Mouse (Mus musculus) adrenal gland, adult 2 months (tissue): Measurements from ENCODE around the gene 4930572O03Rik. TPM values are rescaled to one million over a fixed set of nuclear protein-coding genes. Genes with fewer than 3 reads are reported as not detected.
A peak's percentile ranks its signal among the peaks of the same experiment; 100 is the strongest.
"Not testable (repeated sequence)": the region's sequence is repeated elsewhere in the genome, so short reads cannot be mapped to it uniquely, and the experiment has no call there.

Experiments
- DNase-seq: peaks from one replicate; pipeline ENCODE4 v3.0.0; 2021
- long read RNA-seq: library from polyadenylated mRNA; stranded (forward); transcript quantifications from one replicate; pipeline ENCODE4 v2.0.0, GENCODE M21; 2021
- polyA plus RNA-seq: library from polyadenylated mRNA; depleted of rRNA; stranded (reverse); fragments of >200 nt; gene quantifications from 2 replicates; pipeline ENCODE4 v1.2.3, GENCODE M21; 2012; rRNA removed
- total RNA-seq, 2 experiments: library from RNA; stranded (reverse); gene quantifications; 2 replicates each; pipeline ENCODE4 v1.2.3; 2021

4930572O03Rik gene
- total RNA-seq = not detected
- not detected in 2 replicates for polyA plus RNA-seq
- long read RNA-seq = 0 reads

- DNase-seq = not testable (repeated sequence)
These were observed at the start of gene 4930572O03Rik for GRCm38 (mm10) chr5:15656959-15657358. 4930572O03Rik (minus strand) TSS chr5:15657059.

GRCm38 (mm10) chr5:15702891-15703290, 46.0 kb upstream of the 4930572O03Rik start:
- DNase-seq = not testable (repeated sequence)

- not testable (repeated sequence) for DNase-seq
These were observed 40.9 kb upstream of the 4930572O03Rik start for GRCm38 (mm10) chr5:15697719-15698118.

DNA sequence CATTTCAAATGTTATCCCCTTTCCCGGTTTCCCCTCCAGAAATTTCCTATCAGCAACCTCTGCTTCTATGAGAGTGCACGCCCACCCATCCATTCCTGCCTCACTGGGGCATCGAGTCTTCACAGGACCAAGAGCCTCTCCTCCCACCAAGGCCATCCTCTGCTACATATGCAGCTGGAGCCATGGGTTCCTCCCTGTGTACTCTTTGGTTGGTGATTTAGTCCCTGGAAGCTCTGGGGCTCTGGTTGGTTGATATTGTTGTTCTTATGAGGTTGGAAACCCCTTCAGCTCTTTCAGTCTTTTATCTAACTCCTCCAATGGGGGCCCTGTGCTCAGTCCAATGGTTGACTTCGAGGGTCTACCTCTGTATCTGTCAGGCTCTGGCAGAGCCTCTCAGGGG, 35.0 kb upstream of the 4930572O03Rik start:
- not testable (repeated sequence) for DNase-seq

DNA sequence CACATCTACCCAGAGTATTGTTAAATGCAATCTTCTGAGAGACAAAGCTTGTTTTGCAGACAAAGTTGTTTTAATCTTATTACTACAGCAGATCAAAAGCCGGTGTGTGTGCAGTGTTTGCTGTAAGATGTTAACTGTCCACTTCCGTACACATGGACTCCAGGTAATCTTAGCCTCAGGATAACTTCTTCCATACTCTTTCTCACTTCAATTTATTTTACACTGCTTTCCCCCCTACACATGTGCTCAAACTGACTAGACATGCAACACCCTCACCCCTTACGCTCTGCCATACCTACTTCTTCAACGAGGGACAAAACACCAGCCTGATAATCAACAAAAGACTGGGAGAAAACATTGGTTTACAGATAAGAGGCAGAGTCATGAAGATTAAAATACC, 34.0 kb upstream of the 4930572O03Rik start:
- not testable (repeated sequence) for DNase-seq

DNA sequence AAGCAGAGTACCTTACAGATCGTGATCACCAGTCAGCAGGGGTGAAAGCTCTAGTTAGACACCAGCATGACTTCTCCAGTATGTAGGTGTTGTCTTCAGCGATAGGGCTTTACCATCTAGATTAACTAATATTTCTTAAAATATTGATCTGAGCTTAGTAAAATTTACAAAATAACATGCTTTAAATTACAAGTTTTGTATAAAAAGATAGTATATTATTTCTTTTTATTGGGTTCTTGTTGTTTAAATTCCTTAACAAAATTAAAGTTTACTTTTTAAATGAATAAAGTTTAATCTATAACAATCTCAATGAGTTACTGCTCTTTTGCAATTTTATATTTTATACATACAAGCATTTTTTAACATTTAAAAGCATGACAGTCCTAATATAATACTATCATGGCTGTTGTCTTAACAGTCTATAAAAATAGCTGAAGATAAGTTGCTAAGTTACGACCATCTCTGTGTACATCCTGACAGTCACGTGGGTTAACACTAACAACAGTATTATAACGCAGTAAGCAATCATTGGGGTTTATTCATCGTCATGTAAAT, 32.9 kb upstream of the 4930572O03Rik start:
- not testable (repeated sequence) for DNase-seq

DNA sequence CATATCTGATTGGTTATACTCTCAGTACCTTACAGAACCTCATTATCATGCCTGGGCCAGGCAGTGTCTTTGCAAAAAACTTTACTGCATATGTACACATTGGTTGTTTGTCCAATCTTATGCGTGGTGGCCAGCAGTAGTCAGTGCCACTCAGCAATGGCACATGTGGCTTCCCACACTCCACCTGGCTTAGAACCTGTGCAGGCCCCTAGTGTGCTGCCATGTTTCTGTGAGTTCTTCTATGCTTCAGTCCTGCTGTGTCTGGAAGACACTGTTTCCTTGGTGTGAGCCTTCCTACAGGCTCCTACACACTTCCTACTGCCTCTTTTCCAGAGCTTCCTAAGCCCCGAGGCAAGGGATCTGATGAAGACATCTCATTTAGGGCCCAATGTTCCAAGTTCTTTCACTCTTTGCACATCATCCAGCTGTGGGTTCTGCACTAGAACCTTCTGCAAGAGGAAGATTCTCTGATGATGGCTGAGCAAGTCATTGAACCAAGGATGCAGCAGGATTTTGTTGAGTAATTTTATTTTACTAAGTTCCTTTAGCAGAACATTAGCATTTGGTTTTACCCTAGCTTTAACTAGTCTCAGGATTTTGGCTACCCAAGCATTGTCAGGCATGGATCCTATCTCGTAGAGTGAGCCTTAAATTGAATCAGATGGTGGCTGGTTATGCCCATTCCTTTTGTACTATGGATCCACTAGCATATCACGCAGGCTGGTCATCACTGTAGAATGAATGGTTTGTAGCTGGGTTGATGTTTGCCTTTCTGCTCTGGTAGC, 32.2 kb upstream of the 4930572O03Rik start:
- DNase-seq = not testable (repeated sequence)

GRCm38 (mm10) chr5:15681301-15682035, 24.6 kb upstream of the 4930572O03Rik start:
- DNase-seq = not testable (repeated sequence)

DNA sequence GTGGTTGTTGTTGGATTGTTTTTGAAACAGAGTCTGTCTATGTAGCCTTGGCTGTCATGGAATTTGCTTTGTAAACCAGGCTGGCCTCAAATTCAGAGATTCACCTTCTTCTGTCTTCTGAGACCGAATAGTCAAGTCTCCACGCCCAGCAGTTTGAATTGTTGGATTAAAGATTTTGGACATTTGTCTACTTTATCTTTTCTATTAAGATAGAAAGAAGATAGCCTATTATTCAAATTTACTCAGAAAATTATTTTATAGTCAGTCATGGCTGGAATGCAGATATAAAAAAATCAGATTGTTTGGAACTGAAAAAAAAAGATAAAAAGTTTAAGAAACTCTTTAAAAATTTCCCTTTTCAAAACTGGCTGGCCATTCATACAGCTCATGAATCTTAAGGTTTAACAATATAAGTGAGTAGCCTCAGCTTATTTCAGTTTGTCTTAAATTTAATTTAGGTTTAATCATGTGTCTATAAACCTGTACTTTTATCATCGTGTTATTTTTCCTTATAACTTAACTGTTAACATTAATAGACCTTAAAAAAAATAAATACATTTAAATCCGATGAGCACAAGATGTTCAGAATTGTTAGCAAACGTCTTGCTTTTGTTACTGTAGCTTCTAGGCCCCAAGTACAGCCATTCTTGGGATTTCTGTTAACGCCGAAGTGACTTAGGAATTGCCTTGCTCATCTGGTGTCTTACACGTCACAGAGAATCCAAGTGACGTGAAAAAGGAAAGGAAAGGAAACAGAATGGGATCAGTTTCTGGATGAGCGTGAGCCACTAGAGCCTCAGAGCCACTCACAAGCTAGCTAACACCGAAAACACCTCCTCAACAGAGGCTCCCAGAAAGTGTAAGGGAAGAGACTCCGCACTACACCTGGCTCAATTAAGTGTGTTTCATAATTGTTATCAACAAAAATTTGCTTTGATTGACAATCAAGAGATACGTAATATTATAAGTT, 23.4 kb upstream of the 4930572O03Rik start:
- DNase-seq = not testable (repeated sequence)

DNA sequence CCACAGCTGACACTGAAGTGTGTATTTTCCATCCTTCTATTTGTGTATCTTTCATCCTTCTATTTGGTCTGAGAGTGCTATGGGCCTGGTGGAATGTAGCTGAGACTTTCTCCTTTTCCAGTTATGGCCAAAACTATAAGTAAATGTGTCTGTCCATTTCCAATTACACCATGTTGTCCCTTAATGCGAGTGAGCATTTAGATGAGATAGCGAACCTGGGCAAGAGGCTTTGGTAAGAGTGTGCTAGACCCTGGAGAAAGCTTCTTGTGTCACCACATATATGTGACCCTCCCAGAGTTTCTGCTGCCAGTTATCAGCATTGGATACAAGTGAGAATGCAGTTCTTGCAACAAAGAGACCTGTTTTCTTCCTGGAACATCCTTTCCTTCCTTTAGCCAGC, 22.0 kb upstream of the 4930572O03Rik start:
- not testable (repeated sequence) for DNase-seq

- DNase-seq = not testable (repeated sequence)
These were observed 20.9 kb upstream of the 4930572O03Rik start for GRCm38 (mm10) chr5:15677750-15678149.

- not testable (repeated sequence) for DNase-seq
These were observed 17.8 kb upstream of the 4930572O03Rik start for GRCm38 (mm10) chr5:15674429-15675244.

GRCm38 (mm10) chr5:15673989-15674388, 17.1 kb upstream of the 4930572O03Rik start:
- DNase-seq = not testable (repeated sequence)

GRCm38 (mm10) chr5:15670789-15671188, 13.9 kb upstream of the 4930572O03Rik start:
- DNase-seq = not testable (repeated sequence)

DNA sequence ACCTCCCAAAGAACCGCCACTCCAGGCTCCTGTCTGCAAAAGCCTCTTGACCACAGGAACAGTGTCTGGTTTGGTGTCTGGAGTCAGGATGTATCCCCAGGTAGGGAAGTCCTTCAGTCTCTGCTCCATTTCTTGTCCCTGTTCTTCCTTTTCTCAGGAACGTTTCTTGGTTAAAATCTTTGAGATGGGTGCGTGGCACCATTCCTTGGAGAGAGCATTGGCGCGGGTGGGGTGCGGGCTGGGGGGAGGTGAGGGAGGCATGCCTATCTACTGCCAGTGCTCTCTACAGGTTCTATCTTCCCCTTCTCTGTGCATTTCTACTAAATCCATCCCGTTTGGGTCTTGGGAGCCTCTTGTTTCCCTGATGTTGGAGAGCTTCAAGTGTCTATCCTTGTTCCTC, 7.0 kb upstream of the 4930572O03Rik start:
- not testable (repeated sequence) for DNase-seq

GRCm38 (mm10) chr5:15652334-15652733, 4.5 kb downstream of the 4930572O03Rik start:
- DNase-seq = not testable (repeated sequence)

- not testable (repeated sequence) for DNase-seq
These were observed 11.2 kb downstream of the 4930572O03Rik start for GRCm38 (mm10) chr5:15645707-15646106.

- DNase-seq = not testable (repeated sequence)
These were observed 19.2 kb downstream of the 4930572O03Rik start for GRCm38 (mm10) chr5:15637637-15638036.

DNA sequence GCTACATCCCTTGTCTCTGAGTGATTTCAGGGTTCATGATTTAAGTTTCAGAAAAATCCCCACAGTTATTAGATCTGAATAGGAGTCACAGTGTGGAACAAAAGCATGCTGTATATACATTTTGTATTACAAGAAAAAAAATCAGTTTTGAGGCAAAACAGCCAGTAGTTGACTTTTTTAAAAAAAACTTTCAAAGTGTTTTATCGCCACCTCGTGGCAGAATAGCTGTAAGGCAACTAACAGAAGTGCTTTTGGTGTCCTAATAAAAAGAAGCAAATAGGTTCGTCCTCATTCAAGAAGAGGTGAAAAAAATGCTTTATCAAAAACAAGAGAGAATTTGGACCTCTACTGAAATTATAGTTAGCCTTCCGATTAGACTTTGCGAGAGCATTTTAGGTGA, 26.8 kb downstream of the 4930572O03Rik start:
- DNase-seq = not testable (repeated sequence)

GRCm38 (mm10) chr5:15628136-15628535, 28.7 kb downstream of the 4930572O03Rik start:
- peak; percentile 28 for DNase-seq
